Mouse (Mus musculus) liver, postnatal 0 days (tissue): ENCODE measurements around the gene Zkscan5. TPM values are rescaled to one million over a fixed set of nuclear protein-coding genes. Genes with fewer than 3 reads are reported as not detected.

ENCODE experiments used
- ATAC-seq: fragments of 200-750 bp; cut with Nextera tagmentation; 2 replicates; pipeline ENCODE4 v1.8.0; 2017; ENCODE audit warnings: mild to moderate bottlenecking, moderate library complexity
- DNase-seq: peaks from one replicate; pipeline ENCODE4 v3.0.0-alpha.2; 2016
- H3K27ac ChIP-seq: fragments of 300-500 bp; sonication (generic); 2 replicates; pipeline ENCODE4 v1.5.1; 2014; ENCODE audit warnings: antibody characterized with exemption, moderate library complexity, mild to moderate bottlenecking, low read depth
- H3K27me3 ChIP-seq: fragments of 300-500 bp; sonication (generic); 2 replicates; pipeline ENCODE4 v1.6.1; 2014; ENCODE audit warnings: low read length, control low read depth, mixed read lengths; ENCODE audit not compliant: insufficient read depth
- H3K36me3 ChIP-seq: fragments of 300-500 bp; sonication (generic); replicated peaks from 2 replicates; pipeline ENCODE4 v1.6.1; 2014; ENCODE audit warnings: mild to moderate bottlenecking, control low read depth, low read length, moderate library complexity, mixed read lengths; ENCODE audit not compliant: insufficient read depth
- H3K4me1 ChIP-seq: fragments of 300-500 bp; sonication (generic); 2 replicates; pipeline ENCODE4 v1.6.1; 2014; ENCODE audit warnings: antibody characterized with exemption, mild to moderate bottlenecking, control low read depth; ENCODE audit not compliant: insufficient read depth
- H3K4me2 ChIP-seq: fragments of 300-500 bp; sonication (generic); 2 replicates; pipeline ENCODE4 v1.6.1; 2014; ENCODE audit warnings: low read depth, mild to moderate bottlenecking, low read length, moderate library complexity, mixed read lengths
- H3K4me3 ChIP-seq: fragments of 300-500 bp; sonication (generic); 2 replicates; pipeline ENCODE4 v1.5.1; 2014; ENCODE audit warnings: low read depth, low read length
- H3K9ac ChIP-seq: fragments of 300-500 bp; sonication (generic); replicated peaks from 2 replicates; pipeline ENCODE4 v1.6.1; 2014; ENCODE audit warnings: mild to moderate bottlenecking, moderate library complexity
- H3K9me3 ChIP-seq: fragments of 300-500 bp; sonication (generic); 2 replicates; pipeline ENCODE4 v1.6.1; 2016; ENCODE audit warnings: mild to moderate bottlenecking, control low read depth, low read length, mixed read lengths
- CTCF ChIP-seq: sonication (generic); IDR thresholded peaks from 2 replicates; pipeline ENCODE4 v1.5.1; 2016; ENCODE audit warnings: antibody characterized with exemption, low read depth
- EP300 ChIP-seq: IDR thresholded peaks from 2 replicates; pipeline ENCODE4 v1.6.1; 2016; ENCODE audit warnings: antibody characterized with exemption, low read depth, mild to moderate bottlenecking
- WGBS: fragments of 180-500 bp; shearing (Covaris S2); extraction: QIAGEN DNeasy Blood & Tissue Kit; methylation state at CpG from one replicate; pipeline ENCODE4 v1.1.7; 2014; ENCODE audit not compliant: insufficient replicate concordance; 5-methylcytosine and 5-hydroxymethylcytosine counted together
- polyA plus RNA-seq: library from polyadenylated mRNA; unstranded; fragments of >200 nt; fragmentation: Nextera tagmentation; extraction: Ambion mirVana; gene quantifications from 2 replicates; pipeline ENCODE4 v1.2.1, GENCODE M21; 2015

Gene Zkscan5
- polyA plus RNA-seq, 1 experiment from 2014 or later, result 3.8 TPM

DNA sequence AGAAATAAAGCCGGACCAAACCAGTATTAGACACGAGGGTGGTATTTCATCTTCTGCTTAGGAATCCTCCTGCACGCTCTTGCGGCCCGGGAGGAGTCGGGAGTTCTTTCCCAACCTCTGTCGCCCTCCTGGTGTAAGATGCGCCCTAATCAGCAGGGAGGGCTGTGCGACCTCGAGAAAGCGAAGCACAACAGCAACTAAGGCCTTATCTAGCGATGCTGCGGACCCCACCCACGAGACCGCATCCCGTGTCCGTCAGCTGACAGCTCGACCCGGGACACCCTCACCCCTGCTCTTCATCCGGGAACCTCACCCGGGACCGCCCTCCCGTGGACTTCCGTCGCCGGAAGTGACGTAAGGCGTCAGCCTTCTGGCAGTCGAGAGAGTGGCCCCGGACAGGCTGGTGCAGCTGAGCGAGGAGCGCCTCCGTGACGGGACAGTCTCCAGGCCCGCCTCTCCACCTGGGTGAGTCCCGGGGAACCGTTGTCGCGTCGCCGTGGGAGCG lies 27.1 kb downstream of the Zkscan5 start, which contains the start of gene Zfp655:
Zfp655 (plus strand) TSS at position 349 of the 505 bp plus-strand sequence.
- peak within 1 kb of the TSS; percentile 99 for H3K27ac ChIP-seq
- DNase-seq (peak; percentile 98), ATAC-seq (peak; percentile 97)
- H3K9ac ChIP-seq, result peak within 1 kb of the TSS; percentile 99
- H3K9me3 ChIP-seq, result no peaks in the 10 kb centered on the region
- no peak for TF ChIP-seq CTCF
- peak; percentile 83 for TF ChIP-seq EP300
- peak within 1 kb of the TSS; percentile 82 for H3K4me2 ChIP-seq
- H3K27me3 ChIP-seq, result no peaks in the 10 kb centered on the region
- H3K36me3 ChIP-seq, result peaks cover 29% of the 10 kb centered on the region
- WGBS, result under 1% methylated on average over 42 of the region's 42 CpGs
- H3K4me1 ChIP-seq, result peaks cover 5% of the 10 kb centered on the region
- peak within 1 kb of the TSS; percentile 99 for H3K4me3 ChIP-seq

DNA sequence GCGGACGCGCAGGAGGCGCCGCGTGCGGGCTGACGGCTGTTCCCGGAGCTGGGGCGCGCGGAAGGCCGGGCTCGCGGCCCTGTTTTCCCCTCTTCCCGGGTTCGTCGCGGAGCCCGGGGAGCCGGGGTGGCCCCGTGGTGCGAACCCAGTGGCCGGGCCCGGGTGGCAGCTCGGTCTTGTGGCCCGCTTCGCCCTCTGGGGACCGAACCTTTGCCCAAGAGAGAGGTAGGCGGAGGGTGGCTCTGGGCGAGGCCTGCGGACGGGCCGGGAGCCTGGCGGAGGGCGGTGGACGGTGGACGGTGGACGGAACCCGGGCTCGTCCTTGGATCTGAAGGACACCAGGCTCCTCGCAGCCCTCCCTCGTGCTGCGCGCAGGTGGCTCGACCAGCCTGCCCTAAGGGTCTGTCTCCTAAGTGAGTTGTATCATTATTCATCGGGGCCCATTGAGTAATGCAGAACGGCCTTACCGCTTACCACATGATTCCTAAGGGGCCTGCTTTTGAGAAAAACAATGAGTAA lies 27.6 kb downstream of the Zkscan5 start:
- Histone ChIP-seq H3K4me1 (peaks cover 5% of the 10 kb centered on the region), H3K4me2 (peak overlapping the region; percentile 82), H3K27me3 (no peaks in the 10 kb centered on the region), H3K9me3 (no peaks in the 10 kb centered on the region), H3K36me3 (peaks cover 33% of the 10 kb centered on the region), H3K4me3 (peak overlapping the region; percentile 99), H3K27ac (peak overlapping the region; percentile 99), H3K9ac (peak overlapping the region; percentile 99)
- DNase-seq, result no peak
- no peak for TF ChIP-seq EP300
- no peak for TF ChIP-seq CTCF
- ATAC-seq, result peak; percentile 55
- under 1% methylated on average over 45 of the region's 49 CpGs for WGBS

DNA sequence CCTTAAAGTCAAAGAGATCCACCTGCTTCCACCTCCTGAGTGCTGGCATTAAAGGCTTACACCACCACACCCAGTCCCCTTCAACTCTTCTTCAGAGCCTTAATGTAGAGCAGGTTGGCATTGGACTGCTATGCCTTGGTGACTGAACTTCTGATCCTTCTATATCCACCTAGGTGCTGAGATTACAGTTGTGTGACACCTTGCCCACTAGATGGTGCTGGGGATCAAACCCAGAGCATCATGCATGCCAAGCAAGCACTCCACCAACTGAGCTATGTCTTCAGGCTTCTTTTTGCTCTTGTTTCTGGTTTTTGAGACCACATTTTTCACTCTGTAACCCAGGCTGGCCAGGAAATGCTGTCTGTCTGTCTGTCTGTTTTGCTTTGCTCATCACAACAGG lies 30.3 kb downstream of the Zkscan5 start:
- no peaks in the 10 kb centered on the region for H3K27me3 ChIP-seq
- no peak overlapping the region for H3K9ac ChIP-seq
- H3K36me3 ChIP-seq, result peaks cover 50% of the 10 kb centered on the region
- no peak overlapping the region for H3K4me3 ChIP-seq
- no peak for ATAC-seq
- H3K27ac ChIP-seq, result no peak overlapping the region
- peaks cover 5% of the 10 kb centered on the region for H3K4me1 ChIP-seq
- TF ChIP-seq EP300 (no peak), CTCF (peak; percentile 70)
- no peak overlapping the region for H3K4me2 ChIP-seq
- peak; percentile 36 for DNase-seq
- H3K9me3 ChIP-seq, result no peaks in the 10 kb centered on the region

DNA sequence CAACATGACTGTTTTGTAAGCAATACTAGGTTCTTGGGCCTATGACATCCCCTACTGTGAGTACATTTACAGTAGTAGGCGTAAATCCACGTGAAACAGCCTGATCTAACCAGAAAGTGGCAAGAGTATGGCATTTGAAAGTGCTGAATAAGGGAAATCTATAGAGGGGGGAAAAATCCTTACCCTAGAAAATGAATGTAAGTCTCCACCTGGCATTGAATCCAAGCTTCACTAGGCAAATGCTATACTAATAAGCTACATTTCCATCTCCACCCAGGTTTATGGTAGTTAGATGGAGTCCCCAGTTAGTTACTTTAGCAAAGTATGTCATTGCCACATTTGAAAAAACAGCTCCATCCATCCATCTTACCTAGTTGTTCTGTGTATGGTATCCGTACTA lies 45.2 kb downstream of the Zkscan5 start:
- H3K9ac ChIP-seq, result no peak overlapping the region
- ATAC-seq, result no peak
- H3K27ac ChIP-seq, result no peak overlapping the region
- peaks cover 38% of the 10 kb centered on the region for H3K36me3 ChIP-seq
- H3K9me3 ChIP-seq, result no peaks in the 10 kb centered on the region
- no peak overlapping the region for H3K4me2 ChIP-seq
- no peaks in the 10 kb centered on the region for H3K27me3 ChIP-seq
- H3K4me1 ChIP-seq, result no peaks in the 10 kb centered on the region
- WGBS, result 84% methylated on average over 3 of the region's 3 CpGs
- TF ChIP-seq EP300 (no peak), CTCF (no peak)
- no peak for DNase-seq
- H3K4me3 ChIP-seq, result no peak overlapping the region

Other genes starting within 250 kb of the Zkscan5 start
- gene Smurf1, start 238.7 kb upstream of the Zkscan5 start, polyA plus RNA-seq, result 2.1 and 2.2 TPM in 2 replicates
- not detected in 2 replicates for gene Gm4871, start 171.8 kb upstream of the Zkscan5 start, polyA plus RNA-seq
- gene 1700018F24Rik, start 161.6 kb upstream of the Zkscan5 start, polyA plus RNA-seq, result not detected in 2 replicates
- gene Arpc1a, start 120.7 kb upstream of the Zkscan5 start, polyA plus RNA-seq, result 49.1 and 51.1 TPM in 2 replicates
- not detected in 2 replicates for gene Kpna7, start 120.5 kb upstream of the Zkscan5 start, polyA plus RNA-seq
- gene Arpc1b, start 90.3 kb upstream of the Zkscan5 start, polyA plus RNA-seq, result 157 and 181 TPM in 2 replicates
- 32.5 and 34.0 TPM in 2 replicates for gene Pdap1, start 64.3 kb upstream of the Zkscan5 start, polyA plus RNA-seq
- gene Bud31, start 64.2 kb upstream of the Zkscan5 start, polyA plus RNA-seq, result 94.8 and 97.2 TPM in 2 replicates
- 4.4 and 5.5 TPM in 2 replicates for gene Ptcd1, start 37.5 kb upstream of the Zkscan5 start, polyA plus RNA-seq
- 18.1 and 19.3 TPM in 2 replicates for gene Cpsf4, start 37.3 kb upstream of the Zkscan5 start, polyA plus RNA-seq
- 411 and 425 TPM in 2 replicates for gene Atp5j2, start 12.5 kb upstream of the Zkscan5 start, polyA plus RNA-seq
- gene Zkscan14, start 2.7 kb upstream of the Zkscan5 start, polyA plus RNA-seq, result 5.0 and 5.5 TPM in 2 replicates
- gene Zfp655, start 27.2 kb downstream of the Zkscan5 start, polyA plus RNA-seq, result 25.4 and 27.4 TPM in 2 replicates
- 0.22 and 0.25 TPM in 2 replicates for gene Zscan25, start 75.9 kb downstream of the Zkscan5 start, polyA plus RNA-seq
- gene Cyp3a57, start 140.7 kb downstream of the Zkscan5 start, polyA plus RNA-seq, result 1.0 and 1.2 TPM in 2 replicates